Mouse (Mus musculus) heart, embryonic 12.5 days (tissue): Measurements from ENCODE around the gene Izumo1r. TPM values are rescaled to one million over a fixed set of nuclear protein-coding genes. Genes with fewer than 3 reads are reported as not detected.
A peak's percentile ranks its signal among the peaks of the same experiment; 100 is the strongest.

Experiments
- ATAC-seq: fragments of 200-750 bp; cut with Nextera tagmentation; 2 replicates; pipeline ENCODE4 v1.8.0; 2017; ENCODE audit warnings: moderate TSS enrichment, moderate library complexity; ENCODE audit not compliant: insufficient number of reproducible peaks, low FRiP score
- H3K27ac ChIP-seq: fragments of 300-500 bp; sonication (generic); 2 replicates; pipeline ENCODE4 v1.5.1; 2016; ENCODE audit warnings: mild to moderate bottlenecking, moderate library complexity; ENCODE audit not compliant: poor library complexity, severe bottlenecking
- H3K27me3 ChIP-seq: fragments of 300-500 bp; sonication (generic); replicated peaks from 2 replicates; pipeline ENCODE4 v1.6.1; 2016; ENCODE audit warnings: mild to moderate bottlenecking, moderate library complexity
- H3K36me3 ChIP-seq: fragments of 300-500 bp; sonication (generic); 2 replicates; pipeline ENCODE4 v1.6.1; 2016; ENCODE audit warnings: mild to moderate bottlenecking, moderate library complexity
- H3K4me1 ChIP-seq: fragments of 300-500 bp; sonication (generic); replicated peaks from 2 replicates; pipeline ENCODE4 v1.6.1; 2016; ENCODE audit warnings: mild to moderate bottlenecking
- H3K4me2 ChIP-seq: fragments of 300-500 bp; sonication (generic); 2 replicates; pipeline ENCODE4 v1.6.1; 2016; ENCODE audit warnings: mild to moderate bottlenecking, moderate library complexity
- H3K4me3 ChIP-seq: fragments of 300-500 bp; sonication (generic); 2 replicates; pipeline ENCODE4 v1.5.1; 2016; ENCODE audit warnings: mild to moderate bottlenecking
- H3K9ac ChIP-seq: fragments of 300-500 bp; sonication (generic); 2 replicates; pipeline ENCODE4 v1.6.1; 2016; ENCODE audit warnings: mild to moderate bottlenecking, moderate library complexity
- H3K9me3 ChIP-seq: fragments of 300-500 bp; sonication (generic); replicated peaks from 2 replicates; pipeline ENCODE4 v1.6.1; 2016; ENCODE audit warnings: mild to moderate bottlenecking, moderate library complexity
- WGBS: fragments of 180-500 bp; shearing (Covaris S2); methylation state at CpG from one replicate; pipeline ENCODE4 v1.1.7; 2016; 5-methylcytosine and 5-hydroxymethylcytosine counted together
- polyA plus RNA-seq: library from polyadenylated mRNA; unstranded; fragments of >200 nt; fragmentation: Nextera tagmentation; extraction: Ambion mirVana; gene quantifications from 2 replicates; pipeline ENCODE4 v1.2.1, GENCODE M21; 2016

The Izumo1r gene
- polyA plus RNA-seq, 1 experiment from 2014 or later, result not detected

GRCm38 (mm10) chr9:14843901-14844300, 59.8 kb downstream of the Izumo1r start:
- H3K27ac ChIP-seq, result no peak overlapping the region
- no peaks in the 10 kb centered on the region for H3K9me3 ChIP-seq
- no peak overlapping the region for H3K9ac ChIP-seq
- H3K36me3 ChIP-seq, result no peaks in the 10 kb centered on the region
- peaks cover 6% of the 10 kb centered on the region; the same call in 1 of the 2 replicates for H3K4me1 ChIP-seq
- H3K4me2 ChIP-seq, result no peak overlapping the region
- WGBS, result 93% methylated on average over 3 of the region's 3 CpGs
- no peaks in the 10 kb centered on the region for H3K27me3 ChIP-seq
- ATAC-seq, result no peak
- H3K4me3 ChIP-seq, result no peak overlapping the region

GRCm38 (mm10) chr9:14843311-14843857, 60.4 kb downstream of the Izumo1r start:
- Histone ChIP-seq H3K9ac (no peak overlapping the region), H3K27me3 (no peaks in the 10 kb centered on the region), H3K36me3 (no peaks in the 10 kb centered on the region), H3K4me1 (peaks cover 6% of the 10 kb centered on the region; the same call in 1 of the 2 replicates), H3K4me3 (no peak overlapping the region), H3K27ac (no peak overlapping the region), H3K4me2 (no peak overlapping the region), H3K9me3 (no peaks in the 10 kb centered on the region)
- no peak for ATAC-seq
- WGBS, result 89% methylated on average over 6 of the region's 6 CpGs

- no peak overlapping the region for H3K4me3 ChIP-seq
- no peak for ATAC-seq
- 82% methylated on average over 10 of the region's 10 CpGs for WGBS
- no peak overlapping the region for H3K27ac ChIP-seq
- H3K9ac ChIP-seq, result no peak overlapping the region
- peaks cover 6% of the 10 kb centered on the region; the same call in 1 of the 2 replicates for H3K4me1 ChIP-seq
- H3K9me3 ChIP-seq, result no peaks in the 10 kb centered on the region
- no peak overlapping the region for H3K4me2 ChIP-seq
- H3K36me3 ChIP-seq, result no peaks in the 10 kb centered on the region
- no peaks in the 10 kb centered on the region for H3K27me3 ChIP-seq
Observed at GRCm38 (mm10) chr9:14841878-14842761, 61.6 kb downstream of the Izumo1r start.

- Histone ChIP-seq H3K9me3 (no peaks in the 10 kb centered on the region), H3K9ac (no peak overlapping the region), H3K4me1 (peaks cover 6% of the 10 kb centered on the region; the same call in 1 of the 2 replicates), H3K4me3 (no peak overlapping the region), H3K27me3 (no peaks in the 10 kb centered on the region), H3K36me3 (peaks cover 15% of the 10 kb centered on the region), H3K4me2 (no peak overlapping the region), H3K27ac (no peak overlapping the region)
- 81% methylated on average over 5 of the region's 5 CpGs for WGBS
- ATAC-seq, result no peak
Observed at GRCm38 (mm10) chr9:14839970-14840369, 63.8 kb downstream of the Izumo1r start.

GRCm38 (mm10) chr9:14839527-14839926, 64.2 kb downstream of the Izumo1r start:
- H3K36me3 ChIP-seq, result peaks cover 20% of the 10 kb centered on the region
- H3K27me3 ChIP-seq, result no peaks in the 10 kb centered on the region
- H3K4me2 ChIP-seq, result peak overlapping the region; percentile 14; the same call in 1 of the 2 replicates
- H3K4me1 ChIP-seq, result peaks cover 6% of the 10 kb centered on the region; the same call in 1 of the 2 replicates
- ATAC-seq, result peak; percentile 76; the same call in 1 of the 2 replicates
- 37% methylated on average over 7 of the region's 7 CpGs for WGBS
- H3K9me3 ChIP-seq, result no peaks in the 10 kb centered on the region
- H3K9ac ChIP-seq, result no peak overlapping the region
- H3K27ac ChIP-seq, result no peak overlapping the region
- no peak overlapping the region for H3K4me3 ChIP-seq

Other genes with a start within 250 kb of the Izumo1r start
- 0.08 TPM in 1 of 2 replicates, not detected in the other for gene Piwil4, start 163.2 kb downstream of the Izumo1r start, polyA plus RNA-seq
- gene Fut4, start 151.6 kb downstream of the Izumo1r start, polyA plus RNA-seq, result 1.7 and 2.0 TPM in 2 replicates
- not detected in 2 replicates for gene 1700012B09Rik, start 132.9 kb downstream of the Izumo1r start, polyA plus RNA-seq
- gene Mre11a, start 119.3 kb downstream of the Izumo1r start, polyA plus RNA-seq, result 19.5 and 23.6 TPM in 2 replicates
- gene Ankrd49, start 119.1 kb downstream of the Izumo1r start, polyA plus RNA-seq, result 26.0 and 27.5 TPM in 2 replicates
- not detected in 2 replicates for gene Gpr83, start 43.7 kb downstream of the Izumo1r start, polyA plus RNA-seq
- 25.6 and 26.1 TPM in 2 replicates for gene Panx1, start 141.5 kb upstream of the Izumo1r start, polyA plus RNA-seq
- not detected in 2 replicates for gene Hephl1, start 208.2 kb upstream of the Izumo1r start, polyA plus RNA-seq